Mouse (Mus musculus): ENCODE data around the gene Coq8b. TPM values are rescaled to one million over a fixed set of nuclear protein-coding genes. Genes with fewer than 3 reads are reported as not detected.
A peak's percentile ranks its signal among the peaks of the same experiment; 100 is the strongest.
"Not testable (repeated sequence)": the region's sequence is repeated elsewhere in the genome, so short reads cannot be mapped to it uniquely, and the experiment has no call there.

Gene Coq8b
- total RNA-seq, 1 experiment from 2014 or later = 7.0 TPM

DNA sequence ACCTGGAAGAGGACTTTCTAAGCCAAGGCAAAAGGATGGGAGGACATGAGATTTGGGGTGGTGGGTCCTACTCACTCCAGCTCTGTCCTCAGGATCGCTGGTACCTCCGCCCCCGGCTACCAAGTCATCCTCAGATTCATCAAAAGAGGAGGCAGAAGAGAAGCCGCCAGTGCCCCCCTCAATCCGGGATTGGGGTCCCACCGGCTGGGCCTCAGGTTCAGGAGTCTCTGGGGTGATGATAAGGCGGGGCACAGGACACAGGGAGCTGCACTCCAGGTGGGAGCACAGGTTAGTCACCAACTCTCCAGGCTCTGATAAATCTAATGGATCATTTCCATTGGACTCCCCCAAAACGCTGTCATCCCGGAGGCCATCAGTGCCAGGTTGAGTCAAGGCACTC lies 5.5 kb upstream of the Coq8b start:
- ATAC-seq (replicated peaks; ENCODE audit: insufficient number of reproducible peaks, low FRiP score, low TSS enrichment, poor library complexity, severe bottlenecking) = no peak

DNA sequence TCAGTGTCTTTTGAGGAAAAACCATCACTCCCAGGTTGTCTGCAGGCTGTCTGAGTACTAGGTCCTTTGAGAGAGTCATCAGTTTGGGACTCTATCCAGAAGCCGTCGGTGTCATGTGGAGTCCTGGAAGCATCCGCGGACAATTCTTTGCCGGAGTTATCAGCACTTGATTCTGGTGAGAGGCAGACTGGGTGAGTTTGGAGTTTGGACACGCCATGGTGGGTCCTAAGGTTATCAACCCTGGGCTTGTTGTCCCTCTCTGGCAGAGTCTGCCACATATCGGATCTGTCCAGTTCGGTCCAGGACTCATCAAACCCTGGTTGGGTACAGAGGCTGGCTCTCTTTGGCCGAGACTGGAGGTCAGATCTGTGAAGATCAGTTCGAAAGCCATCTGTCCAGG lies 5.1 kb upstream of the Coq8b start:
- ATAC-seq (replicated peaks; ENCODE audit: insufficient number of reproducible peaks, low FRiP score, low TSS enrichment, poor library complexity, severe bottlenecking) = no peak

DNA sequence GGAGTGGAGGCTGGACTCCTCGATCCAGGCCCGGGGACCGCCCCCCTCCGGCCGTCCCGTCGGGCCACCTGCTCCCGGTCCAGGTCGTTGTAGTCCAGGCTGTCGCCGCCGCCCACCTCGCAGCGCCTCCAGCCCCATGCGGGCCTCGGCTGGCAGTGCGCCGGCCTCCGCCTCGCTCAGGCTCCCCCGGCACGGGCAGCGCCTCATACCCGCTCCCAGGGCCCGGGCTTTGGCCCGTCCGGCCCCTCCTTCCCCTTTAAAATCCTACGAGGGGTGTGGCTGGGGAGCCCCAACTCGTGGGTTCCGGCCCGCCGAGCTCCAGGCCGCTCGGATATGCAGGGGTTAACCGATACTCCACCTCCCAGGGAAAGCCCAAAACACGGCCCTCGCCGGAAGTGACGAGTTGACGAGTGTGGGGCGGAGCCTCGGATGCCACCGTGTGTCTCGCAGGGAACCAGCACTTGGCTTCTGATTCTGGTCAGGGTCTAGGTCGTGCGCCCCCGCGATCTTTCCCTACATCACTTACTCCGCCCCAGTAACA lies 4.5 kb upstream of the Coq8b start, which contains the start of gene Itpkc:
Gene Itpkc, minus strand, starts transcription at position 381 of the 541 bp plus-strand sequence.
- ATAC-seq (replicated peaks; ENCODE audit: insufficient number of reproducible peaks, low FRiP score, low TSS enrichment, poor library complexity, severe bottlenecking) = peak; percentile 92

DNA sequence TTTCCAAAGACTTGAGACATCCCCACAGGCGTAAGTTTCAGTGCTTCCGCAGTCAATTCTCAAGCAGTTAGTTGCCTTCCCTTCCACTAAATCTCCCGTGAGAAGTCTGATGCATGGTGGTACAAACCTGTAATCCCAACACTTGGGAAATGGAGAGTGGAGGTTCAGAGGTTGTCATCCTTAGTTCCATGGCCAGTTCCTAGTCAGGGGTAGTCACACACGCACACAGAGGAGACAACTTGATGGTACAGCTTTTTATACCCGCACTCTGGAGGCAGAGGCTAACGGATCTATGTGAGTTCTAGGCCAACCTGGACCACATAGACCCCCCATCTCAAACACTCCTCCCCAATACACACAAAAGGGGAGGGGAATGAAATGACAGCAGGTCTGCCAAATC lies 4.0 kb upstream of the Coq8b start:
- no peak for ATAC-seq (replicated peaks; ENCODE audit: insufficient number of reproducible peaks, low FRiP score, low TSS enrichment, poor library complexity, severe bottlenecking)

DNA sequence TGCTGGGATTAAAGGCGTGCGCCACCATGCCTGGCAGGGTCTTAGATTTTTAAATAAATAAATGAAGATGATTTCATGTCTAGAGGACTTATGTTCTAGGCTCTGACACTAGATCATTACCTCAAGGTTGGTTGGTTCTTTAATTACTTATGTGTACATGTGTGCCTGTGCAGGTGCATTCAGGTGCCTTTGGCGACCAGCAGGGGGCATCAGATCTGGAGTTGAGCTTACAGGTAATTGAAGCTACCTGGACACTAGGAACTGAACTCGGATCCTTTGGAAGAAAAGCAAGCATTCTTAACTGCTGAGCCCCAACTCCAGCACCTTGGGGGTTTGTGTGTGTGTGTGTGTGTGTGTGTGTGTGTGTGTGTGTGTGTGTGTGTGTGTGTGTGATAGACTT lies 2.0 kb upstream of the Coq8b start:
- no peak for ATAC-seq (replicated peaks; ENCODE audit: insufficient number of reproducible peaks, low FRiP score, low TSS enrichment, poor library complexity, severe bottlenecking)

DNA sequence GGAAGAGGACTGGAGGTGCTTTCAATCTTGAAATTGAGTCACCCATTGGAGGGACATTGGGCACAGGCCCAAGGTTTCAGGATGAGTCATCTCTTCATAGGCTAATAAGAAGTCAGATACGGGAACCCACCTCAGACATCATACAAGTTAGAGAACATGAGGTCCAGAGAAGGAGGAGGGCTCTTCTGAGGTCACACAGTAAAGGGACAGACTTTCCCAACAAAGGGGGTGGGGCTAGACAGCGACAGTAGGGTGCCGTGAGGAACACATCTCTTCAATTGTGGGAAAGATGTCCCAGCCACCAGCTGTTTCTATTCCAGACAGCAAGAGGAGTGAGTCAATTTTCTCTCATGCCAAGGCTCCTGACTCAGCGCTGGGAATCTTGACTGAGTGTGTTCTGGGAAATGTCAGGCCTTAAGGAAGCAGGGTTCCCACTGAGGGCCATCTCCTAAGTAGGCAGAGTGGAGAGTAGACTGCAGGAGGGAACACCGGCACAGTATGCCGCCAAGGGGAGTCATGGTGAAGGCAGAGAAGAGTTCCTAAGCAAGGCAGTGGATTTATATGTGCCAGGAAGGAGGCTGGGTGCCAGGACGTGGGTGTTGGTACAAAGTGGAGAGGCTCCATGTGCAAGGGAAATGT lies 1.0 kb upstream of the Coq8b start:
- ATAC-seq (replicated peaks; ENCODE audit: insufficient number of reproducible peaks, low FRiP score, low TSS enrichment, poor library complexity, severe bottlenecking) = no peak

DNA sequence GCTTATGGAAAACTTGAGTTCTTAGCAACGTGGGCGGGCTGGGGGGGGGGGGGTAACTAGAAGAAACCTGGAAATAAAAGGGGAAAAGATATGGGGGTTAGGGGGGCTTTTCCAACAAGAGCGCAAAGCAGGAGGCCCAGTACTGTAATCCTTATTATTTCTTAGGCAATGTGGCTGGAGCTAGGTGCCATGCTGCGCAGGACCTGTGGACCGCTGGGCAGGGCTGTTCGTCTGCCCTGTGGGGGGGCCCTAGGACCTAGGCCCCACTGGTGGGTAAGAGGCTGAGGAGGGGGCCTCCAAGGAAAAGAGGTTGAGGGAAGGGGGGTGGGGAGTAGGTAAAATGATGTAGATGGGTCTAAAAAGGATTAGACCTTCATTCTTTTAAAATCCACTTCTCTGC lies 477 bp downstream of the Coq8b start:
- no peak for ATAC-seq (replicated peaks; ENCODE audit: insufficient number of reproducible peaks, low FRiP score, low TSS enrichment, poor library complexity, severe bottlenecking)

DNA sequence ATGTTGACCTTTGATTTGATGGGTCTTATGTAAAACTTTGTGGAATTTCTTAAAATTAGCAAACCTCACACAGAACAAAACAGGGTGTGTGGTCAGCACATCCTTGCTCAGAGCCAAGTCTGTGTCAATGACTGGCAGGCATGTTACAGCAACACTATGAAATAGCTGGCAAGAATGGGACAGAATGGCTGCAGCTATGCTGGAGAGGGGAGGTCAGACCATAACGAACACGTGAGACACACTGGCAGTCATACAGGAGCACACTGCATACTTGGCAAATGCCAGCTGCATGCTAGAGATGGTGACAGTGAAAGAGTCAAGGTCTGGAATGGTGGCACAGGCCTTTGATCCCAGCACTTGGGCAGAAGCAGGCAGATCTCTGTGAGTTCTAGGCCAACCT lies 2.9 kb downstream of the Coq8b start:
- ATAC-seq (replicated peaks; ENCODE audit: insufficient number of reproducible peaks, low FRiP score, low TSS enrichment, poor library complexity, severe bottlenecking) = no peak

DNA sequence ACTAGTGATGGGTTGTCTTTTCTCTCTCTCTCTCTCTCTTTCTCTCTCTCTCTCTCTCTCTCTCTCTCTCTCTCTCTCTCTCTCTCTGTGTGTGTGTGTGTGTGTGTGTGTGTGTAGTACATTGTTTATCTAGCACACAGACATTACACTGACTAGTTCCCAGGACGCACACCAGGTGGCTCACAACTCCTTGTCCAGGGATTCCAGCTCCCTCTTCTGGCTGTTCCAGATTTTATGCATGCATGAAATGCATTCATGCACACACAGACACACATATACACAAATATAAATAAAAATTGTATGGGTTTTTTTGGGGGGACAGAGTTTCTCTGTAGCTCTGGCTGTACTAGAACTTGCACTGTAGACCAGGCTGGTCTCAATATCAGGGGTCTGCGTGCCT lies 4.7 kb downstream of the Coq8b start:
- ATAC-seq (replicated peaks; ENCODE audit: insufficient number of reproducible peaks, low FRiP score, low TSS enrichment, poor library complexity, severe bottlenecking) = no peak

DNA sequence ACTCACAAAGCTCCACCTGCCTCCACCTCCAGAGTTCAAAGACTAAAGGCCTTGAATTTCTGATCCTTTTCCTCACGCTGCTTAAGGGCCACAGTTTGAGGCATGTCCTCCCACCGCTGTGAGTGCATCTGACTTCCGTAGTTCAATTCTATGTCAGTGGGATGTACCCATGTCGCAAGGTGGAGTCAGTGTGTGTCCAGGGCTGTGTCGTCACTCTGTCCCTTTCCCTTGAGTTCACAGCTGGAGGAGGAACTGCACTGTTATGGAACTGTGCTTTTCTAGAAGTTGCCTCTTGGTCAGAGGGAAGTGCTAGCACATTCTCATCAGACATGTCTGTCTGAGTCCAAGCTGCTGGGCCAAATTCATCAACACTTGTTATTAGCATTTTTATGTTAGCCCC lies 5.7 kb downstream of the Coq8b start:
- peak; percentile 60; the same call in 1 of the 2 replicates for ATAC-seq (replicated peaks; ENCODE audit: insufficient number of reproducible peaks, low FRiP score, low TSS enrichment, poor library complexity, severe bottlenecking)

DNA sequence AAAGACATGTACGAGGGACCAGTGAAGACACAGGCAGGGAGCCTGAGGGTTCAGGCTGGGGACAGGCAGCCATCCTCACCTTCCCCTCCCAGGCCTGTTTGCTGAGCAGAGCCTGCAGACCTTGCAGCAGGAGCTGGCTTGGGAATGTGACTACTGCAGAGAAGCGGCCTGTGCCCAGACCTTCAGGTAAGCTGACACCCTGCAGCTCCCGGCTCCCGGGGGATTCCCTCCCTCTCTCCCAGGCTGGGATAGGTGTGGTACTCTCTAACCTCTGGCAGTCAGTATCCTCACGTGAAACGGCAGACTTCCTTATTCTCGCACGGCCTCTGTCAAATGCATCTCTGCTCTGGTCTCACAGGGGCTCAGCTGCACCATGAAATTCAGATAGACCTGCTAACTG lies 10.4 kb downstream of the Coq8b start:
- ATAC-seq (replicated peaks; ENCODE audit: insufficient number of reproducible peaks, low FRiP score, low TSS enrichment, poor library complexity, severe bottlenecking) = no peak

DNA sequence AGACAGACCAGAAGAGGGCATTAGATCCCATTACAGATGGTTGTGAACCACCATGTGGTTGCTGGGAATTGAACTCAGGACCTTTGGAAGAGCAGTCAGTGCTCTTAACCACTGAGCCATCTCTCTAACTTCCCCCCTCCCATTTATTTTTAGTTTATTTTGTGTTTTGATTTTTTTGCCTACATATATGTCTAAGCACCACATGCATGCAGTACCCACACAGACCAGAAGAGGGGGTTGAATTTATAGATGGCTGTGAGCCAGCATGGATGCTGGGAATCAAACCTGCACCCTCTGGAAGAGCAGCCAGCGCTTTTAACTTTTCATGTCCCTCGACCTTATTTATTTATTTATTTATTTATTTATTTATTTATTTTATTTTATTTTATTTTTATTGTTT lies 11.3 kb downstream of the Coq8b start:
- not testable (repeated sequence) for ATAC-seq (replicated peaks; ENCODE audit: insufficient number of reproducible peaks, low FRiP score, low TSS enrichment, poor library complexity, severe bottlenecking)

DNA sequence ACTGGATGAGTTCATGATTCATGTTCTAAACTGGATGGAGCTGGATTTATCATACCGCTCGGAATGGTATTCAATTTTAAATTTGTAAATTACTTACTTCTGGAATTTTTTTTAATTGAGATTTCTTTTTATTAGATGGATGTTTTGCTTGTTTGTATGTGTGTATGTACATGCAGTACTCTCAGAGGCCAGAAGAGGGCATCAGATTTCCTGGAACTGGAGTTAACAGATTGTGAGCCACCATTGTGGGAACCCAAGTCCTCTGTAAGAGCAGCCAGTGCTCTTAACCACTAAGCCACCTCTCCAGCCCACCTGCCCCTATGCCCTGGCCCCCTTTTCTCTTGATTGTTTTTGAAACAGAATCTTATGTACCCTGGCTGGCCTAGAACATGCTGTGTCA lies 16.3 kb downstream of the Coq8b start:
- ATAC-seq (replicated peaks; ENCODE audit: insufficient number of reproducible peaks, low FRiP score, low TSS enrichment, poor library complexity, severe bottlenecking) = no peak

DNA sequence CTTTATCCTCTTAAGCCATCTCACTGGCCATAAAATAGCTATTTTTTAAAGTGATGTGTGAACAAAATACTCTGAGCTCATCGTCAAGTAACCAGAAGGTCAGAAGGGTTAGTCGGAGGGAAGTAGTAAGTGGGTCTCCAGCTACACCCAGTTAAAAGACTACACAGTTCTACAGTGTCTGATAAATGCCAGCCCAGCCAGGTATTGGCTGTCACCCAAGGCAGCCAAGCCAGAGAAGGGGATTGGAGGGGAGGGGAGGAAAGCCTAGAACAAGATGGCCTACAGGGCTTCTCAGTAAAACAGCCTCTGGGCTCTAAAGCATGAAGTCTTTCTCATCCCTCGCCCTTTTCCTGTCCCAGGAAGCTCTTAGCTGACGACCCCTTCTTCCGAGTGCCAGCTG lies 17.1 kb downstream of the Coq8b start:
- no peak for ATAC-seq (replicated peaks; ENCODE audit: insufficient number of reproducible peaks, low FRiP score, low TSS enrichment, poor library complexity, severe bottlenecking)

DNA sequence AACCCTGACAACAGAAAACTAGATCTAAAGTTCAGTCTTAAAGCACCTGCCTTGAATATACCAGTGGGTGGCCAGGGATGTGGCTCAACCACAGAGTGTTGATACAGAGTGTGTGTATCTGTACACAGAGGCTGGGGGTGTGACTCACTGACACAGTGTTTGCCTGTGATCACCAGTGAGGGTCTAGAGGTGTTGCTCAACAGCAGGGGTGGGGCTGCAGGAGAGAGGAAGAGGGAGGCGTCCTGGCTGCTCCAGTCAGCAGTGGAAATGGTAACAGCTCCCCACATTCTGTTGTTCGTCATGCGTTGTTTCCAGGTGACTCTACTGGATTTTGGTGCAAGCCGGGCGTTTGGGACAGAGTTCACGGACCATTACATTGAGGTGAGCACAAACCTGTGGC lies 19.1 kb downstream of the Coq8b start:
- no peak for ATAC-seq (replicated peaks; ENCODE audit: insufficient number of reproducible peaks, low FRiP score, low TSS enrichment, poor library complexity, severe bottlenecking)

DNA sequence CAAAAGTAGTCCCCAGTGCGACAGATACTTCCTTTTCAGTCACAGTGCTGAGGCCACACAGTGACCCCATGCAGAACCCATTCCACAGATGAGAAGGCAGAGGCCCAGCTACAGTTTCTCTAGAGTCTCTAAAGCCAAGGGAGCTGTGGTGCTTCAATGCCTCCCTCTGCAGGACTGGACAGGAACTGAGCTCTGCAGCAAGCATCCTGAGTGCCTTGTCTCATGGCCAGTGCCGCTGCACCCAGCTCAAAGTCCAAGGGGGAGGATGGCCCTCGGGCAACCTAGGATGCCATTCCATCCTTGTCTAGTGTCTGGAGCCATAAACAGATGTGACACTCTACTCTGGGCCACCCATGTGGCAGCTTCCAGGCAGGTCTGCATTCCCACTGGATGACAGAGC lies 22.9 kb downstream of the Coq8b start:
- ATAC-seq (replicated peaks; ENCODE audit: insufficient number of reproducible peaks, low FRiP score, low TSS enrichment, poor library complexity, severe bottlenecking) = no peak

DNA sequence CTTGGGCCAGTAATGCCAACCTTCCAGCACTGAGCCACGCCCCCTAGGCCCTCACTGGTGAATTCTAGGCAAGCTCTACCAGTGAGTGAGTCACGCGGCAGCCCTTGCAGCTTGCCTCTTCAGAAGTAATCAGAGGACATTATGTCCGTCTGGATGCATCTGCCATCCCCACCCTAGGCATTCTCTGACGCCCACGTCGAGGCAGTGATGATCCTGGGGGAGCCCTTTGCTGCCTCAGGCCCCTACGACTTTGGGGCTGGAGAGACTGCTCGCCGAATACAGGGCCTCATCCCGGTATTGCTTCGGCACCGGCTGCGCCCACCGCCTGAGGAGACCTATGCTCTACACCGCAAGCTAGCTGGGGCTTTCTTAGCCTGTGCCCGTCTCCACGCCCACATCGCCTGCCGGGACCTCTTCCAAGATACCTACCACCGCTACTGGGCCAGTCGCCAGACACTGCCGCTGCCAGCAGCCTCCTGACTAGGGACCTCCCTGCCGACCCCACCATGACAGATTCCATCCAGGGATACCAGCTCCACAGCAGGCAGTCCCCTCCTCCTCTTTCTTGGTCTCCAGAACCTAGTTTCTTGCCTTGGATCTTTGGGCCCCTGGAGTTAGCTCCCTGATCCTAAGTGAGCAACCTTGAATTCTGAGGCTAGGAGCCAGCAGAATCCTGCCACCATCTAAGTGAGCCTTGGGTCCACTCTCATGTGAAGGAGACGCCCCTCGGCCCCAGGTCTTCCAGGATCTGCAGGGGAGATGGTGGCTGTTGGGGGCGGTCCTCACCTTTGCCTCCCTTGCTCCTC lies 24.4 kb downstream of the Coq8b start:
- ATAC-seq (replicated peaks; ENCODE audit: insufficient number of reproducible peaks, low FRiP score, low TSS enrichment, poor library complexity, severe bottlenecking) = no peak

DNA sequence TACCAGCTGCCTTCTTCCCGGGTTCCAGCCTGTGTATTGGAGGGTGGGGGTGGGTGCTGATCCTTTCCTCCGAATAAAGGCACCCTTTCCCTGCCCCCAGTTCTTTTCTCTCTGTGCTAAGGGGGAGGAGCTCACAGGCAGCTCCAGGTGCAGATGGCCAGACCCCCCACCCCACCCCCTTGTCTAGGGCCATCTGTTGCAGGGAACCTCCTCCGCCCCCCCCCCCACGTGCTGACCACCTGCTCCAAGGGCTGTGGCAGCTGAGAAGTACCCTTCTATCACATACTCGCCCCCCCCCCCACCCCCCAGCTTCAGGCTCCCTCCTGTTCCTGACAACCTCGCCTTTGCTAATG lies 25.0 kb downstream of the Coq8b start:
- no peak for ATAC-seq (replicated peaks; ENCODE audit: insufficient number of reproducible peaks, low FRiP score, low TSS enrichment, poor library complexity, severe bottlenecking)

DNA sequence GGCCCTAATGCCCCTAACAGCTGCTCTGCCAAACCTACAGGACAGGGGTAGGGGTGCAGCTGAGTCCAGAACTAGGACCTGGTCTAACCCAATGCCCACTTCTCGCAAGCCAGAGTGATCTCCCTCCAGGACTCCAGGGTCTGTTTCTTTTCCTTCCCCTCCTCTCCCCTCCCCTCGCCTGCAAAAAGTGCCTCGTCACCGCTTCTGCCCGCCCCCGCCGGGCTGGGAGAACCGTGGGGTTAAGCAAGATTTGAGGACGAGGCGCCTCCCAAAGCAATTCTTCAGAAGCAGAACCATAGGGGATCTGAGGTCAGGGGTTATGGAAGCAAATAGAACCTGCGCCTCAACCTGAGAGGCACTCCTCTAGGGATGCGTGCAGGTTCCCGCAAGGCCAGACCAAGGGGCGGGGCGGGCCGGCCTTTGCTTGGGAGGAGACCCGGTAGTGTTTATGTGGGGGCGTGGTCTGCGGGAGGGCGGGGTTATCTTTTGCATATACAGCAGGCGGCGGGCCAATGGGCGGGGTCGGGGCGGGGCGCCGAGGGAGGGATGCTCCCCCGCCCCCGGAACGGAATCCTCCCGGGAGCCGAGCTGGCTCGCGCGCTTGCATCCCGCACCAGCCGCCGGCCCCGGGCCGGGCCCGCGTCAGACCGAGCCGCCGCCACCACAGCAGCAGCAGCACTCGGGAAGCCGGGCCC lies 25.5 kb downstream of the Coq8b start, which contains the start of gene Numbl:
Gene Numbl, plus strand, starts transcription at position 229 of the 695 bp plus-strand sequence.
- ATAC-seq (replicated peaks; ENCODE audit: insufficient number of reproducible peaks, low FRiP score, low TSS enrichment, poor library complexity, severe bottlenecking) = peak; percentile 78
